Mouse (Mus musculus) brain, embryonic 14.5 days (tissue): ENCODE measurements around the gene Pts.

Source experiments
- CTCF ChIP-seq: fragments of 200-500 bp; IDR thresholded peaks from 2 replicates; pipeline ENCODE4 v1.5.1; 2012; ENCODE audit warnings: inconsistent platforms, mild to moderate bottlenecking, moderate library complexity, borderline replicate concordance; ENCODE audit not compliant: insufficient read depth, insufficient read length; ENCODE audit errors: extremely low read depth
- POLR2A ChIP-seq: fragments of 200-500 bp; IDR thresholded peaks from 2 replicates; pipeline ENCODE4 v1.6.1; 2012; ENCODE audit warnings: mild to moderate bottlenecking, inconsistent platforms, borderline replicate concordance; ENCODE audit not compliant: poor library complexity, insufficient read depth, insufficient read length, severe bottlenecking; ENCODE audit errors: extremely low read depth

DNA sequence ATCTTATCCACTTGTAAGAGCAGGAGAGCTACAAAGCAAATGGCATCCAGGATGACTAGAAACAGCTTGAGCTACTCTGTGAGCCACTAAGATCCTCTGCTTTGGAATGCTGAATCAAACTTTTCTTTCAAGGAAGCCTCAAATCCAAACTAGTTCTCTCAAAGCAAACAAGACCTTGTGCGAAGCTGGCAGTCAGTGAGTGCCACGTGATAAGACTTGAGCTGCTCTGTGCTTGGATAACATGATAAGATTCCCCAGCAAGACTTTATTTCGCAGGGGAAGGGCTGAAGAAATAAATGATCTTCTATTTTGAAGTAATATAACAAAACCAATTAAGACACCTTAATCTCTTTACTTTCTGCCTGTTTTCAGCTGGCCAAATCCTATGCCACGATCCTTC lies 37.4 kb upstream of the Pts start:
- TF ChIP-seq POLR2A (no peak), CTCF (no peak)
